Mouse (Mus musculus): ENCODE data around the gene Lrrc61.

Gene Lrrc61

GRCm38 (mm10) chr6:48591221-48591845 is 36.7 kb downstream of the Lrrc61 start:
- in situ Hi-C loops (cut with MboI, MseI): no loop called here

GRCm38 (mm10) chr6:48591871-48592270 is 37.3 kb downstream of the Lrrc61 start:
- in situ Hi-C loops (cut with MboI, MseI): no loop called here

GRCm38 (mm10) chr6:48593158-48594042 is 38.8 kb downstream of the Lrrc61 start, which contains the start of the genes Repin1 and Gm44965:
Gene Repin1, plus strand, starts transcription at chr6:48593883.
Gene Gm44965, plus strand, starts transcription at chr6:48593941.
- in situ Hi-C loops (cut with MboI, MseI): no loop called here

- in situ Hi-C loops (cut with MboI, MseI): no loop called here
Observed at GRCm38 (mm10) chr6:48594043-48594738, 39.6 kb downstream of the Lrrc61 start.

- in situ Hi-C loops (cut with MboI, MseI): no loop called here
Observed at GRCm38 (mm10) chr6:48595278-48595677, 40.7 kb downstream of the Lrrc61 start.

- in situ Hi-C loops (cut with MboI, MseI): no loop called here
Observed at GRCm38 (mm10) chr6:48596545-48597232, 42.1 kb downstream of the Lrrc61 start.

- in situ Hi-C loops (cut with MboI, MseI): no loop called here
Observed at GRCm38 (mm10) chr6:48597233-48597625, 42.6 kb downstream of the Lrrc61 start.

- in situ Hi-C loops (cut with MboI, MseI): no loop called here
Observed at GRCm38 (mm10) chr6:48600594-48600993, 46.0 kb downstream of the Lrrc61 start.

GRCm38 (mm10) chr6:48601271-48602079 is 46.9 kb downstream of the Lrrc61 start, which contains the start of gene Zfp775:
Gene Zfp775, plus strand, starts transcription at chr6:48602063.
- in situ Hi-C loops (cut with MboI, MseI): no loop called here

- in situ Hi-C loops (cut with MboI, MseI): no loop called here
Observed at GRCm38 (mm10) chr6:48602080-48602741, 47.6 kb downstream of the Lrrc61 start.

- in situ Hi-C loops (cut with MboI, MseI): no loop called here
Observed at GRCm38 (mm10) chr6:48608124-48608523, 53.5 kb downstream of the Lrrc61 start.

GRCm38 (mm10) chr6:48609512-48609911 is 54.9 kb downstream of the Lrrc61 start:
- in situ Hi-C loops (cut with MboI, MseI): no loop called here

GRCm38 (mm10) chr6:48610657-48611056 is 56.1 kb downstream of the Lrrc61 start:
- in situ Hi-C loops (cut with MboI, MseI): no loop called here

GRCm38 (mm10) chr6:48613464-48613863 is 58.9 kb downstream of the Lrrc61 start:
- in situ Hi-C loops (cut with MboI, MseI): no loop called here

GRCm38 (mm10) chr6:48614756-48615155 is 60.2 kb downstream of the Lrrc61 start:
- in situ Hi-C loops (cut with MboI, MseI): no loop called here

- in situ Hi-C loops (cut with MboI, MseI): no loop called here
Observed at GRCm38 (mm10) chr6:48620031-48620430, 65.4 kb downstream of the Lrrc61 start.

Measured in T-helper 2 cell (primary cell).